Mouse (Mus musculus): Measurements from ENCODE around the gene Met.

Gene Met

GRCm38 (mm10) chr6:17463434-17464280 is at the start of gene Met:
Gene Met, plus strand, starts transcription at chr6:17463800.
- no peak for DNase-seq

GRCm38 (mm10) chr6:17418226-17418625 is 45.4 kb upstream of the Met start:
- DNase-seq = no peak

DNA sequence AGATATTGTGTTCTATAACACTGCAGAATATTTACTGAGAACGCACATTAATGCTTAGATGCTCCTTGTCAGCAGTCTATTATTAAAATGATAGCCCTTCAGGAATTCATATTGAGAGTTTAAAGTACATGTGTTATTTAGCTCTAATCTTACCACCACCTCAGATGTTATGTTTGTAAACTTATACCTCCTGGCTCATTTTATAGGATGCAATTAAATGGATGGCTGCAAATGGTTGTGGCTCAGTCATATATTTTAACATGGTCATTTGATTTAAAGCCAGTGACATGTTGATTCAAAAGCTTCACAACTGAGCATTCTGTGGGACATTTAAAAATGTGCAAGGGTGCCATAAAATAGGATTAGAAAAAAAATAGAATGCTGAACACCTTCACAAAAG is 41.2 kb upstream of the Met start:
- no peak for DNase-seq

GRCm38 (mm10) chr6:17429041-17429440 is 34.6 kb upstream of the Met start:
- DNase-seq = no peak

GRCm38 (mm10) chr6:17429611-17430010 is 34.0 kb upstream of the Met start:
- DNase-seq = no peak

GRCm38 (mm10) chr6:17443311-17443710 is 20.3 kb upstream of the Met start:
- no peak for DNase-seq

DNA sequence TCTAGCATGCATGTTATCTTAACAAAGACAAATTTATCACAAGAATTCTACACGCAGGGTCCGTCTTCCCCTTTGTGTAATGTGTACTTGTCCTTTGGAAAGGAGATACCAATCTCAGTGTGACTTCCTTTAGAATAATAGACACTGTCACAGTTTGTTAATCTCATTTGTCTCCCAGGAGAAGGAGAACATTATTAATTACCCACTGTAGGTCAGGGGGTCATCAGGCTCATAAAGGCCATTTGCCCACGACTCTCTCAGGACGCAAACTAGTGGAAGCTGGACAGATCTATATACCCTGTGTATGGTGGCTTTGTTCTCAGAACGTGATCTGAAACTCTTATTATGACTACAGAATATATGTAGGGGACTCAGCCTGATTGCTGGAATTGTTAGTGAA is 12.3 kb upstream of the Met start:
- no peak for DNase-seq

- no peak for DNase-seq
Observed at GRCm38 (mm10) chr6:17455116-17455515, 8.5 kb upstream of the Met start.

- no peak for DNase-seq
Observed at GRCm38 (mm10) chr6:17459561-17459960, 4.0 kb upstream of the Met start.

DNA sequence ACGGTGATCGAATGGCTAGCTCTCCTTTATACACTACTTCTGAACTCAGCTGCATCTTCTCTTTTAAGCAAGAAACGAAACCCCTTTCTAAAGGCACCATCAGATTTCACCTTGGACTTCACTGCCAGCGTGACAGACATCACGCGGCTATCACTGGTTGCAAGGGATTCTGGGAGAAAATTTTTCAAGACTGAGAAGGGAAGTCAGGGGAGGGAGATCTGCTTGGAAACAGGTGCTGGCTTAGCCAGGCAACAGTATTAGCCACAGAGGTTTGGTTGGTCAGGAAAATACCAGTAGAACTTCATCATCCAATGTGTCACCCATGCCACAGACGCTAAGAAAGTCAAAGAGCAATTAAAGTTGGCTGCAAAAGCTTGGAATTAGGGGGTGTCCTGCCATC is 2.2 kb upstream of the Met start:
- DNase-seq = no peak

- DNase-seq = no peak
Observed at GRCm38 (mm10) chr6:17464281-17465025, 853 bp downstream of the Met start.

DNA sequence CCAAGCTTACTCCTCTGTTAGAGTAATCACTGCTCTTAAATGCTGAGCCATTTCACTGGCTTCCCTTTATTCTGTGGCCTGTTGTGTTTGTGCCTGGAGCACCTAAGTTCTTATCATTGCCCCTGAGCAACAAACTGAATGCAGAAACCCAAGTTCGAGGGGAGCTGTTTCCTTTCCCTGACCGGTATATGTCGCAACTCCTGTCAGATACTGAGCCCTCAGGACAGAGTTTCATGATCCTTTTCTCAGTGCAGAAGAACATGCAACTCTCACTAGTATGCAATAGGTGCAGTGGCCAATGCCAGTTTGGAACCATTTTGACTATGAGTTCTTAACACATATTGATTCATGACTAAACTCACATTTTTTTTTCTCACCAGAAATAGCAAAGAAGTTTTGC is 2.9 kb downstream of the Met start:
- no peak for DNase-seq

DNA sequence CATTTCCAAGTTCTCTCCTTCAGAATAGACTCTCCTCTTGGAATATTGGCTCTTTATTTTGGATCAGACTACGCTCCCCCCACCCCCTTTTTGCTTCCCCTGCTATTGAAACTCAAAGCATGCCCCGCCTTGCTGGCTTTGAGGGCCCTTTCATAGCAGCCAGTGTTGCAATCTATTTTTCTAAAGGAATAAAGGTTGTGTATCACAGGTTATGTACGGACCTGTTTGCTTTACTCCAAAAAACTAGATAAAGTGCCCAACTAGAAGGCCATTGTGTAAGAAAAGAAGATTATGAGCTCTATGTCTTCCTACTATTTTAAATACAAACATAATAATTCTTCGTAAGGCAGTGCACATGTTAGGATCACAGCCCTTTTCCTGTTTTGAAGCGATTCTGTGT is 5.4 kb downstream of the Met start:
- no peak for DNase-seq

- no peak for DNase-seq
Observed at GRCm38 (mm10) chr6:17473128-17473527, 9.5 kb downstream of the Met start.

DNA sequence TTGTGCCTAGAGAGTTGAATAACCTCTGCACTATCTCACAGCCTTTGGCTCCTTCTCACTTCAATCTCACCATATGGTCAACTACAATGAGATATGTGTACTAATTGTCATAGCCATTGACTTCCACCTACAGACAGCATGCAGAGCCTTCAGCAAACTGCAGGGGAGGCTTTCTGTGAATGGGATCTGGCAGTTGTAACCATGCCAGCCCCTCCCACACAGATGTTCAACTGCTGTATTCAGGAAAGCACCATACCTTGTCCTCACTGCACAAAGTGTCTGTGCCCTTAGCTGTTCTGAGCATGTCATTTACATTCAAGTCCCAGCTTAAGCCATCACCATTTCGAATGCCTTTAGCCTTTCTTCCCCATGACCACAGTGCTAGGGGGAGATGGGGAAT is 14.2 kb downstream of the Met start:
- DNase-seq = no peak

- no peak for DNase-seq
Observed at GRCm38 (mm10) chr6:17478252-17478651, 14.7 kb downstream of the Met start.

DNA sequence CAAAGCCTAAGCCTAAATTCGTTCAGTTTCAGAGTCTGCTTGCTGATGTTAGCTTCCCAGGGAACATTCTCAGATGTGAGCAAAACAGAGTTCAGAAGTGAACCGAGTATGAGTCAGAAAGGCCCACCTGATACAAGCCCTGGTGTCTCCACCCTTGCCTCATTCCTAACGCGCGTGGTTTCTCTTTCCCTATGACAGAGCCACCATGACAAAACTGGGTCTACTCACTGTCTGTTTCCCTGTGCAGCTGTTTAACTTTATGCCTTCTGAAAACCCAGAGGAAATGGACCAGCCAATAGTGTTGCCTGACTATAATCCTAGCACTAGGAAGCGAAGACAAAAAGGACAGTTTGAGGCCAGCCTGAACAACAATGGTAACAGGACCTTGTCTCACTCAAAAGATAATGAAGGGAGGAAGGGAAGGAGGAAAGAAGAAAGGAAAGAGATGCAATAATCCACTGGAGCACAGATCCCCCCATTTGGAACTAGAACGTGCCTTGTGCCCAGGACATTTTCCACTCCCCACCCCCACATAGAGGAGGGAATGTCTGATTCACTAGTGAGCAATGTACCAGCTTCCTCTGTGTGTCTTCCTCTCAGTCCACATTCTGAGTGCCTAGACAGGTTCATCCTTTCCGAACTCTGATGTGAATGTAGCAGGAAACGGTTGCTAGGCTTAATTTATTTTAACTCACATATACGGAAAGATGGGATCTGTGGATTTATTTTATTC is 15.4 kb downstream of the Met start:
- no peak for DNase-seq

- DNase-seq = no peak
Observed at GRCm38 (mm10) chr6:17481068-17481467, 17.5 kb downstream of the Met start.

- no peak for DNase-seq
Observed at GRCm38 (mm10) chr6:17485244-17485643, 21.6 kb downstream of the Met start.

DNA sequence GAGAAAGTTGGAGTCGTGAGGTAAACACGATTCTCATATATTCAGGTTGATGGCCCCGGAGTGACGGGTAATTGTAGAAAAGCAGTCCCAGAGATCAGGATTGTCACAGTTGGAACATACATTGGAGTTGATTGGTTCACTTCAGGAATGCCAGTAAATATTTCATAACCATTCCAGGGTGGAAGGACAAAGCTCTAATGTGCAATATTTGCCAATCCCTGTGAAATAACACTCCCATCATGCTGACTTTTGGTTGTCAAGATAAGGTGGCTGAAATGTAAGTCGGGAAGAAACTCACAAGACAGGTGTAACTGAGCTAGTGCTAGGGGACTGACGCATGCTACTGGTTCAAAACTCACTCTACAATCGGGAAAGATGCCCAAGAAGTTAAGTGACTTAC is 22.2 kb downstream of the Met start:
- no peak for DNase-seq

- DNase-seq = no peak
Observed at GRCm38 (mm10) chr6:17488291-17488817, 24.8 kb downstream of the Met start.

- no peak for DNase-seq
Observed at GRCm38 (mm10) chr6:17490786-17491185, 27.2 kb downstream of the Met start.

- no peak for DNase-seq
Observed at GRCm38 (mm10) chr6:17491502-17491901, 27.9 kb downstream of the Met start.
